8 mouse cellular contexts compared by ENCODE assay signal in genomic region chr11:72029143-72029542, GRCm38 (mm10). TPM values are rescaled to one million over a fixed set of nuclear protein-coding genes. Genes with fewer than 3 reads are reported as not detected.
DNase-seq lines count a peak whose midpoint lies in the region; ATAC-seq lines count a peak whose summit lies in the region.

No protein-coding gene starts in this region.

- 0 out of 2 replicates have a peak, but pooled peaks cover 3% of the 10 kb centered on the region for H3K4me1 ChIP-seq in heart, embryonic 15.5 days (replicated peaks)

- no peaks in the 10 kb centered on the region for H3K36me3 ChIP-seq in heart, embryonic 15.5 days

- H3K27me3 ChIP-seq in heart, embryonic 15.5 days, result peaks cover 35% of the 10 kb centered on the region

- H3K4me2 ChIP-seq in heart, embryonic 15.5 days, result peak overlapping the region; percentile 38; the same call in 1 of the 2 replicates

- 0 out of 2 replicates have a peak, but pooled peaks have one; percentile 2 for ATAC-seq in heart, embryonic 15.5 days (replicated peaks; ENCODE audit: insufficient number of reproducible peaks, insufficient read depth, low FRiP score, low read depth)

- no peak overlapping the region for H3K27ac ChIP-seq in heart, embryonic 15.5 days

- H3K9me3 ChIP-seq in heart, embryonic 15.5 days (replicated peaks), result no peaks in the 10 kb centered on the region

- 19% methylated on average over 23 of the region's 23 CpGs for WGBS in heart, embryonic 15.5 days

- H3K9ac ChIP-seq in heart, embryonic 15.5 days, result no peak overlapping the region

- no peak overlapping the region for H3K4me3 ChIP-seq in heart, embryonic 15.5 days

- no peak for DNase-seq in heart, adult 9 months (ENCODE audit: low spot score in 2 of 2)
- peak; percentile 74 for DNase-seq in right cerebral cortex, postnatal 14 days
- no peak for DNase-seq in right cerebral cortex, adult 2 months (ENCODE audit: low spot score in 2 of 2)
- peak; percentile 35 for DNase-seq in forelimb bud, embryonic 11.5 days (ENCODE audit: low read depth, low spot score)
- DNase-seq in lung, postnatal 14 days, result peak; percentile 37
- no peak for DNase-seq in yolk sac, embryonic 10.5 days (ENCODE audit: low spot score)
- DNase-seq in adipocyte (ENCODE audit: low spot score), result no peak

RNA-seq across cellular contexts. Expression of gene Aipl1, which starts 8.2 kb away (rescaled TPM):
- 0.21 and 0.42 TPM in 2 replicates for polyA plus RNA-seq in heart, embryonic 15.5 days (2015; fragmentation: Nextera tagmentation; extraction: Ambion mirVana)

RNA-seq across cellular contexts. Expression of gene Pimreg, which starts 12.7 kb away (rescaled TPM):
- 65.7 and 72.8 TPM in 2 replicates for polyA plus RNA-seq in heart, embryonic 15.5 days (2015; fragmentation: Nextera tagmentation; extraction: Ambion mirVana)

Comparison
In these comparisons a context has a peak if more than half of its experiments do, and no peak if none do; other contexts are left out.
1. DNase-seq: peak in right cerebral cortex, postnatal 14 days (single experiment), forelimb bud, embryonic 11.5 days (single experiment) and lung, postnatal 14 days (single experiment); none in heart, adult 9 months (0 of 2), right cerebral cortex, adult 2 months (0 of 2), yolk sac, embryonic 10.5 days (single experiment) and adipocyte (single experiment).